Mouse (Mus musculus) layer of hippocampus, adult 8-10 months (tissue): ENCODE measurements at regions not wholly inside any gene's neighbourhood (a gene's known extent, or its start where the extent isn't known, plus 50 kb on each side); places are given as distances from the start of the nearest gene placed in this dataset.

ENCODE experiments used
- DNase-seq, 2 experiments: peaks; one replicate each; pipeline ENCODE4 v3.0.0; 2022; ENCODE audit warnings: low spot score in 2 of 2

DNA sequence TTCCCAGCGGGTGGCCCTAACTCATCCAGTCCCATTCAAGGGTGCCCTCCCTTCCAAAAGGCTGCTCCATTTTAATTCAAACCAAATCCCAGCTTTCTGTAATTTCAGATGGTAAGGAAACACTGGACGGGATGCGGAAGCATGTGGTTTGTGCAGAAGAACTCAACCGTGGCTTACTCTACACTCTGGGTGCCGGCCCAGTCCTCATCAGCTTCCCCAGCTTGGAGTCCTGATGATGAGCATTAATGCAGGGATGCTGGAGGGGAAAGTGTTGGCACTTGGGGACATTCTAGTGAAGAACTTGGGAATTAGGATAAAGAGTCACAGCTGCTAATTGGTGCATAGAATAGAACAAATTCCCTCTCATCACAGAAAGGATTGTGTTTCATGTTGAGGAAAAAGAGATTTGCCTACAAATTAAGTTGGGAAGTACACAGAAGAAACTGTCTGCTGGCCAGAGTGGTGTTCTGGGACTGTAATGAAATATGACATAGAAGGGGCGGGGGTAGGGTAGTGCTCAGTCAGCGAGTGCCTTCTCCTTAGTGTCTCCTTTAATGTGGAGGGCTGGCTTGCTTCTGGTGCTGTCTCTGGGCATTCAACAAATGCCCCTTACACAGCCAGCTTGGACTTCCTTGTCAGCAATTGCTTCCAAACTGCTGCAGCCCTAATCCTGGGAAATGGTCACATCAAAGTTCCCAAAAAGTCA, 285.0 kb upstream of the Bmper start:
- DNase-seq = peak; percentile 15 to 39

DNA sequence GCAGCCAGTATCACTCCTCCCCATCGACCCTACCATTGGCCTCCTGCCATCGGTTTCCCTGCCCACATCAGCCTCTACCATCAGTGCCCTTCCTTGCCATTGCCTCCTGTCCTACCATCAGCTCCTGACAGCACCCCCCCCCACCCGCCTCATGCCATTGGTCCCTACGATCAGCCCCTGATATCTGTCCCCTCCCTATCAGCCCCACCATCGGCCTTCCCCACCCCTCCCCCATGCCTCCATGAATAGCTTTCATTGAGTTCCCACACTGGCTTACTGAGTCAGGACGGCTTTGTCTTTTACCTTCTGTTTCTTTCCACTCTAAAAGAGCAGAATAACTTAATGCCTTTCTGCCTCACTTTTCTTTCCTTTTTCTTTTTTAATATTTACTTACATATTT, 277.9 kb upstream of the Bmper start:
- no peak for DNase-seq

DNA sequence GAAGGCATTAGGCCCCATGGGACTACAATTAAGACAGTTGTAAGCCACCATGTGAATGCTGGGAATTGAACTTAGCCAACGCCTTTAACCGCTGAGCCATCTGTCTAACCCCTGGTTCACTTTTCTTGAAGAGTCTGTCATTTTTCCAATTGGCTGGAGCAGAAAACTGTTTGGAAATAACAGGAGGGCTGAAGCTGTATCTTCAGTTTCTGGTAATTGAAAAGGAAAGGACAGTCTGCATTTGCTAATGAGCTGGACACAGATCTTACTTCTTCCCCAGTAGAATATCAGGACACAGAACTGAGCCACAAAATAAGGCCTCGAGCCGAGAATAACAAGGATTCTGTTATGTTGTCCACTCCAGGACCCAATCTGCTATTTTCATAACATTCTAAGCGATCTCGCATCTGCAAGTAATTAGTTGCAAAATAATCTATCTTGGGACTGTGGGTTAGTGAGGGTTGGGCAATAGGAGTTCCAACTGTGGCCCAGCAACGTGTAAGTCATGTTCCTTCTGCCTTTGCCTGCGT, 277.4 kb upstream of the Bmper start:
- no peak for DNase-seq

DNA sequence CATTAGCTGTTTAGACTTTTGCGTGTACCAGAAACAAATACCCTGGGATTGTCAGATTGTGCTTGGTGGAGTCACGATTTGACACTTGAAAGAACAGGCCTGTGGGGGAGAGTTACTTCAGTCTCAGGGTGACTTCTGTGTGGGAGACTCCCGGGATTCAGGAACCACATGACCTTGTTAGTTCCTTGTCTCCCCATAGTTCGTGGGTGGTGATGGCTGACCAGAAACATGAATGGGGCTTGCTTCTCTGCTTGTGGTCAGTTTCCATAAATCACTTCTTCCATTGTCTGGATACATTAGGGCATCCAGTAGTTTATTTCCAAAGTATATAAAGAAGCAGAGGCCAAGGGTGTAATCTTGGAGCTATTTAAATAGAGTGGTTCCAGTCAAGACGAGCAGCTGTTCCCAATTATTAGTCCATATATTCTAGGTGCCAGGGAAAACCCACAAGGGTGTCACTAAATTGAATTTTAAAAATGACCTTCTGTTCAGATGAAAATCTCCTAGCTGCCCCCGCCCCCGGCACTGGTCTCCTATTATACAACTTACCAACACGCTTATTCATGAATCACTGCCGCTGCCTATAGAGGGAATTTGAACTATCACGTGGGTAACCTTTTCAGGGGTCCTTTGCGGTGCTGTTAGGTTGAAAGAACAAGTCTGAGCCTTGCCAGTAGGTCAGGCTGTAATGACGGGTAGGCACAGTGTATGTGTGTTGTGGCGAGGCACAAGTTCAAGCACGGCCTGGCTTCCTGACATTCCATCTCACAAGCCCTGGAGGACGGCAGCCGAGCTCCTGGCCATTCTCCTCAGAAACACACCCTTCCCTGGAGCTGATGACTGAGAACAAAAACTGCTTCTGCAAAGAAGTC, 270.1 kb upstream of the Bmper start:
- DNase-seq = no peak

DNA sequence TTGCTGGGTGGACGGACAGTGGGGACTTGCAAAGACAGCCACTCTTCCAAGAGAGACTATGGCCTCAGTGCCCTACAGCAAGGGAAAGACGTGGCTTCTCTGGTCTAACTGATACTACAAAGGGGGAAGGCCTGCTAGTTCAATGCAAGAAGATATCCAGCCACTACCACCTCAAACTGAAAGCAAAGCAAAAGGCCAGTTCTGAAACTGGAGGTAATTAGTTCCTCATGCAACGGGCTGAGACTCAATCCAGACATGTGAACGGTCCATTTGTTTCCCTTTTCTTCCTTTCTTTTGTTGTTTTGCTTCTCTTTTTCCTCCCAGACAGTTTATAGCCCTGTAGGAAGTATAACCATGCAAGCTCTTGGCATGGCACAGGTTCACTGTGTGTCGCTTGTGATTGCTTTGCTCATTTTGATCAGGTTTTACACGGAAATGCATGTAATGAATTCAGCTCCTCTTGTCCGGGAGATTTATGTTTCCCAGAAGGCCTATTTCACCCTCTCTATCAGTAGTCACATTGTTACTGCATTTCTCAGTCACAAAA, 260.5 kb upstream of the Bmper start:
- no peak for DNase-seq

DNA sequence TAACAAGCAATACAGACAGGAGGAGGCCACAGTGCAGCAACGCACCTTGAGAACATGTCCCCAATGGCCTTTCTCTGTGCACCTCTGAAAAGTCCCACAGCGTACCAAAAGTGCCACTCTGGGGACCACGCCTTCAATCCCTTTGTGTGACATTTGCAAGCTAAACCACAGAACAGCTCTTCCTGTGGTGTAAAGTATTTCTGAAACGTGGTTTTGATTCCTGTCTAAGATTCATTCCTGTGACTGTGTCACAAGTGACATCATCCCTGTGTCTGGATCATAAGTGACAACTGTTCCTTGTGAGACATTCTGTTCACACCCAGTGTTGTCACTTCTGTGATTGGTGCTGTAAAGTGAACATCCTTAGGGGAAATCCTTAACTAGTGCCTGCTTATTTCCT, 251.6 kb upstream of the Bmper start:
- DNase-seq = no peak

DNA sequence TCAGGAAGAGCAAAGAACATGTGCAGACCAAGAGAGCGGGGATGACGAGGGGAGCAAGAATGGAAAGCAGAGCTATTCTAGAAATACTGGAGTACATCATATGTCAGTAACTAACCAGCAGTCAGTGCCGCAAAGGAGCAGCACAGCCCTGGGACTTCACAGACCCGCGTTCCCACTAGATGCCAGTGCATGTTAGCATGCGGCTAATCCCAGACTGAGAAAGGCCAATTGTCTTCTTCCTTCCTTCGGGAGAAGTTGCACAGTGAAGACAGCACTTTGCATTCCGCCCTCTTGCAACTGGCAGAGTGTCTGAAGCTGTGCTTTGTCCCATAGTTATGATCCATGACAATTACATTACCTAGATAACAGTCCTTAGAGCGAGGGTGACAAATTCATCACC, 246.1 kb upstream of the Bmper start:
- DNase-seq = no peak

DNA sequence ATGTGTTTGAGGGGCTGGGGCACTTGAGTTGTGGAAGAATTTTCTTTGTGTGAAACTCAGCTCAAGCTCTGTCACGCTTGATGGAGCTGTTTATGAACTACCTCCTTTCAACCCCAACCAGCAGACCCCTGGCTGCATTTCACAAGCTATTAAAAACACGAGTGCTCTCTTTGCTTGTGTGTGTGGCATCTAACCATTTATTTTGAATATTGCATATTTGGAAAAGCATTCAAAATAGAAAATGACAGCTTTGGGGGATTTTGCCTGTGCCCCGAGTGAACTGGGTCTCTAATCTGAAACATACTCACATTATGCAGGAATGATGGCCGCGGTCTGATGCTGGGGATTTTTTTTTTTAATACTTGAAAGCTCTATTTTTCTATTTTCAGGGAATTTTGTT, 243.2 kb upstream of the Bmper start:
- DNase-seq = no peak

DNA sequence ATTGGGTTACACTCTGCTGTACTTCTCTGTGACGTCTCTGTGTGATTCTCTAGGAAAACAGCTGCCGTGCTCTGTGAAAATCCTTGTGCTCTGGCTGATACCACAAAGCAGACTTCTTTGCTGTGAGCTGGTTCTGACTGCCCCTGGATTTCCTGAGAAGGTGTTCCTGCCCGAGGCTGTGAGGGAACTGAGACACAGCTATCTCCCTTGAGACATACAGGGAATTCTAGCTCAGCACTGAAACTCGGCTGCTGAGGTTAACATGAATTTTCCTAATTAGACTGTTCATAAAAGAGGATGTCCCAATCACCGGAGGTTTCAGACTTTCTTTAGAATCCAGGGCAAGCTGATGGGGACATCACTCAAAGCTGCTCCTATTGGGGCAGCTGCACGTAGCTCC, 233.4 kb upstream of the Bmper start:
- no peak for DNase-seq

DNA sequence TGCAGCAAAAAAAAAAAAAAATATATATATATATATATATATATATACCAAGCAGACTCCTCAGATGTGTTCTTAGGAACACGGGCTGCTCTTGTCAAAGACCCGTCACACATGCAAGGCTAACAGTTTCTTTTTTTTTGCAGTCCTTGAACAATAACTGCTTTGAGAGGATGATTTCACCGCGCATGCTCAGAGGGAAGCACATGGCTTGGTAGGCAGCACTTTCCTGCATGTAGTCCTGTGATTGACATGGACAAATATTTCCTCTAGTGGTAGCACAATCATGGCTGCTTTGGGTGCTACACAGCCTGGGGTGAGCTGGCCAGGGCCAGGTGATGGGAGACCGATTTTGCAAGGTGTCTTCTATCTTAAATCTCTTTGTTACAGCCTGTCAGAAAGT, 229.3 kb upstream of the Bmper start:
- no peak for DNase-seq

DNA sequence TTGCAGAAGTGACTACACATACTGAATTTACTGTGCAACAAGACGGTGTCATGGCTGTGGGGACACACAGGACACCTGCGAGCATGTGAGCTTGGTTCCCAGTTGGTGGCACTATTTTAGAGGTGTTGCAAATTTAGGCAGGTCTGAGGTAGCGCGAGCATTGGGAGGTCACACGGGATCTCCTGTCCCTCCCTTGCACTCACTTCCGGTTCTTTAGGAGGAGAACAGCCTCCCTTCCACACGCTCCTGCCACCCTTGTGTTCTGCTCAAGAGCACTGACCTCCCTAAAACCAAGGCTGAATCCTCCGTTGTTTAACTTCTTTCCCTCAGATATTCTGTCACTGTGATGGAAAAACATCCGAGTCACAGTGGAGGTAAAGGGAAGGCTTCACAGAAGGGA, 227.3 kb upstream of the Bmper start:
- DNase-seq = no peak

DNA sequence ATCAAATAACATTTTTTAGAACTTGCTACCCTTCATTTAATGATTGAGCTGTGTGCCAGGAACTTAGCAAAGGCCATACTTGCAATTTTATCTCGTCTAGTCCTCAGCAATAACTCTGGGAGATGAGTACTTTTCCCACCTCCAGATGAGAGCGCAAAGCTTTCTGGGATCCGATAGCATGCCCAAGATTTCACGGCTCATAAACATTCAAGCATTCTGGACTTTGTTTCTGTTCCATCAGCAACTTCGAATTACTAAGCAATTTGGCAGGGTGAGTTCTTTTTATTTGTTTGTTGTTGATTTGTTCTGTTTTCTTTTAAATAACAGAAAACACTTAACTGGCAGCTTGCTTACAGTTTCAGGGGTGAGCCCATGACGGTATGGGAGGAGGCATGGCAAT, 224.6 kb upstream of the Bmper start:
- DNase-seq = no peak

DNA sequence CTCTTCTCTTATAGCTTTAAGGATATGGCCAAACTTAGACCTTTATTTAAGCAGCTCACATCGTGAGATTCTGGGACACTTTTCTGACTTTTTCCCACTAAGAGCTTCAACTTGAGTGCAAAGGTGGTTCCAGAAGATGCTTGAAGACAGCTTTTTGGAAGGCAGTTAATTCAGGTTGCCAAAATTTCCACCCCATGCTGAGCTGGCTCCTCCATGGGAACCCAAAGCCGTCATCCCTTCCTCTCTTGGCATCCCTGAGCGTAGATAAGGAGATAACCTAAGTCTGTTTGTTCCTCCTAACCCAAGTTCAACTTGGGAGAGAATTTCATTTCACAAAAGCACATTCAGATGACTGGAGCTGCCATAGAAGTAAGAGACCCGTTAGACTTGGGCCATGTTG, 223.7 kb upstream of the Bmper start:
- DNase-seq = no peak

DNA sequence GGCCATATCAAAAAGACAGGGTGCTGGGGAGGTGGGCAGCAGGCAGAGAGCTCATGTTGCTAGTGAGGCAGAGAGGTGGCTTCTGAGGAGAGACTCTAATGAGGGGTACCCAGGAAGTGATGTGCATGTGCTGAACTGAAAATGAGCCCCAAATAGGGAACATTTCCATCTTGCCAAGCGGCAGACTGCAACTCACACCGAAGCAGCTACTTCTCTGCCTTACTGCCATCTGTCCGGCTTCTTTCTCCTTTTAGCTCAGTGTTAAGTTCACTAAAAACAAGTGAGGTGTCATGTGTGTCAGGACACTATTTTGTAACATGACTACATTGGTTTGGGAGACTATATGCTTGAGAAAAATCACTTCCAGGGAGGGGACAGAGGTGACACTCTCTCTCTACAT, 222.7 kb upstream of the Bmper start:
- DNase-seq = no peak

DNA sequence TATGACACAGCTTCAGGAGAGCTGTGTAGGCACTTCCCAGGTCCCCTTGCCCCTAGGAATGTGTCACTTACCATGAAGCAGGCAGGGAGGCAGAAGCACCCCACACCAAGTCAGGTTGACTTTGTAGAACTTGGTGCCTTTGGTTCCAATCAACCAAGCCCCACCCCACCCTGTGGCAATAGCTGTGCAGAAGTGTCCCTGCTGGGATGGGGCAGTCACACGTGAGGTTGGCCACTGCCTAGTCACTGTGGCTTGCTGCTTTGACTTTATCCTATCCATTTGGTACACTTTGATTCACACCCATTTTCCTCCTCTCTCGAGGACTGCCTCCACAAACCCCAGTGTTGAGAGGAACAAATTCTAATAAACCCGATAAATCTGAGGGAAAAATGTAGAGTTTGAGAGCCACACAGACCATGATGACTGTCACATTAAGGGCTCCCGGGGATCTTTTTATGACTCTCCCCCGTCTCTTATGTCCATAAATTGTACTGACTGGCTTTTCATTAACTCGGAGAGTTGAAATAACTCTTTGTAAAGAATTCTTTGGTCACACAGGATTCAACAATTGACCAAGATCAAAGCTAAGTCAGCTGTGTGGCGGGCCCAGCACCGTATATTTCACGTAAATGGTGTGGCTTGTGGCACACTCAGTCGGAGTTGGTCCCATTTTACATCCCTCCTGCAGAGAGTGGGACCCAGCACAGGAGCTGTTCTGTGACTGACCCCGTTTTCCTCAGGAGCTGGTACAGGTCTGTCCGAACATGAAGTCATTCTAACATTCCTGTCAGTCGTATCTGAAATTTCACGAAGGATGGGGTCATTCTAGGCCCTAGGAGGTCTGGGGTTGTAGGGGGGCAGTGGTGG, 219.4 kb upstream of the Bmper start:
- no peak for DNase-seq

DNA sequence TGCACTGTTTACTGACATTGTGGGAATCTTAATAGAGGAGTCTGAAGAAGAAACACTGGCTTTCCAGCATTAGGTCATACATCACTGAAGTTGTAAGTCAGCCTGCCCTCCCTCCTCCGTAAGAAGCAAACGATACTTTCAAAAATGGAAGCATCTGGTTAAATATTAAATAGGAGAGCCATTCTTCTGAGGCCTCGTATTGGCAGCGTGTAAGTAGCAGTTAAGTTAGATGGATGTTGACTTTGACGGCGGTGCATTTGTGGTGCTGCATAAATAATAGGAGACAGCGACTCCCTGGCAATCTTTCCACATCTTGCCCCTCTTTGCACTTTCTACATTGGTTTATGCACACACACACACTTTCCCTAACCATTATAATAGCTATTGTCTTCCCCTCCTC, 217.9 kb upstream of the Bmper start:
- DNase-seq = no peak

DNA sequence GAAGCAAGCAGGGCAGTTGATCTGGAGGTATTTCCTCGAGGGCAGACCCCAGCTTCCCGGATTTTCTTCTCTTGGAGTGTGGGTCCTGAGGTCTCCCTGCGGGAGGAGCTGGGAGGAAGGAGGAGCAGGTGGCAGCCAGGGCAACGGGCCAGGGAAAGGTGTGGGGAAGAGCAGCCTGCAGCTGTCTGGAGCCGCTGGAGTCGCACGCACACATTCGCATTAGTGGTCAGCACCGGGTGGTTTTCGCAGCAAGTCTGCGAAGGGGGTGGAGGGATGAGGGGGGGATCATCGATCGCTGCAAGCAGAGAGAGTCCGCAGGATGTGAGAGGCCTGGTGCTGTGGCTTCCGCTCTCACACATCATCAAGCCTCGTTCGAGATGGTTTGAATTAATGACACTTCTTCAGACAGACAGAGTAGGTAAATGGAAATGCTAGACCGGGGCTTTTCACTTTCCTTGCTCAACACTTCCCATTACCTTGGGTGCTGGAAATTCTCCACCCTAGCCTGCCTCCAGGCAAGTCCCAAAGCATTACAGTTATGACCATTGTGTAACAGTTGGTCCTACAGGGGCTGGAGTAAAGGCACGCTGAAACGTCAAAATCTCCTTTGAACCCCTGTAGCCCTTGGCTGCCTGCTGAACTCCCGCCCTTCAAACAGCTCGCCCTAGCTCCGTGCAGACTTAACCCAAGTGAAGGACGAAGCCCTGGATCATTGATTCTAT, 213.3 kb upstream of the Bmper start:
- no peak for DNase-seq

DNA sequence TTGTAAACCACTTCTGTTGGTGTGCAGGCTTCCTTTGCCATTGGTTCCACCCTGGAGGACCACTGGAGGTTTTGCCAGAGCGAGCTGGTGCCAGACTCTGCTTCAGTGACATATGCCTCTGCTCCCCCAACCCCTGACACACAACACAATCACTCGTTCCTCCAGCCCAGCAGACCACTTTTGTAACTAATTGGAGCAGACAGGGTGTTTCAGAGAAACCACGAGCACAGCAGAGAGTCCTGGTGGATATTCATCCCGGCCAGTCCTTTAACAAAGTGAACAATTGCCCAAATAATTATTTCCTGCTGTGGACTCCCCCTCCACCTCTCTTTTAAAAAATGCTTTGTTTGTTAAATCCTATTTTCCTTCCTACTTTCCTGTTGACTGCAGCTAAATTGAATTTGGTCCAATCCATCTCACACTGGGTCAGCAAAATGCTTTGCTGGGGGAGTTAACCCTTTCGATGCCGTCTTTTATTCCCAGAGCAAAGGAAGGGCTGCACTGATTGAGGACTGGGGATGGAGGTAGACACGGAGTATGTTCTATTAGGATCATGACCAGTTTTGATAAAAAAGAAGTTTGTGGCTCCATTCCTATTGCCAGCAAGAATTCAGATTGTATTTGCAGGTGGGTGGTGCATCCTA, 211.4 kb upstream of the Bmper start:
- DNase-seq = no peak

DNA sequence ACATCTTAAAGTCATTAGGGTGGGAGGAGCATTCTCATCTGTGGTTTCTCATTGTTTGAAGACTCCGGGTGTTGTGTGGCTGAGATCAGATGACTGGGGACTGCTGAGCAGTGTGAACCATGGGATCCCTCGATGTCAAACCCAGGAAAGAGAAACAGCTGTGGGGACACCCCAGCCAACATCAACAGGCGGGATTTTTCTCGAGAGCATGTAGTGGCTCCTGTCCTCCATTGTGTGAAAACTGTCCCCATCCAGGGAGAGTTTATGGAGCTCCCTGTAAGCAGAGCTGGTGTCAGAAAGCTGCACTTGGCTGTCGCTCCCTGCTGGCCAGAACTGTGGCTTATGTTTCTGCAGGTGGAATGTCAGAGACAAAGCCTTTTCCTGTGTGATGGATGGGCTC, 210.7 kb upstream of the Bmper start:
- no peak for DNase-seq

DNA sequence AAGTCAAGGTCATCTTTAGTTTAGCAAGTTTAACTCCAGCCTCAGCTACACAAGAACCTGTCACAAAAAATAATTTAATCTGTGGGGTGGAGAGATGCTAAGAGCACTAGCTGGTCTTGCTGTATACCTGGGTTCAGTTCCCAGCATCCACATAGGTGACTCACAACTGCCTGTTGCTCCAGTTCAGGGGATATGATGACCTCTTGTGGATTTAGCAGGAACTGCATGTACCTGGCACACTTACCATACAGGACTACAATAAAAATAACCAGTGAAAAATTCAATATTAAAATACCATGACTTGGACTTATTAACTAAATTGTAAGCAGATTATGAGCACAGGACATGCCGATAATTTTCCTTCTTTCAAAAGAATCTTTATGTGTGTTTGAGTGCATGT, 206.1 kb upstream of the Bmper start:
- DNase-seq = no peak
